Mouse (Mus musculus) thymus, adult 18-20 months (tissue): ENCODE measurements around the gene Fam20c.
A peak's percentile ranks its signal among the peaks of the same experiment; 100 is the strongest.

Source experiments
- DNase-seq, 2 experiments: peaks; one replicate each; pipeline ENCODE4 v3.0.0; 2022; ENCODE audit warnings: mixed read lengths in 2 of 2

Fam20c gene

DNA sequence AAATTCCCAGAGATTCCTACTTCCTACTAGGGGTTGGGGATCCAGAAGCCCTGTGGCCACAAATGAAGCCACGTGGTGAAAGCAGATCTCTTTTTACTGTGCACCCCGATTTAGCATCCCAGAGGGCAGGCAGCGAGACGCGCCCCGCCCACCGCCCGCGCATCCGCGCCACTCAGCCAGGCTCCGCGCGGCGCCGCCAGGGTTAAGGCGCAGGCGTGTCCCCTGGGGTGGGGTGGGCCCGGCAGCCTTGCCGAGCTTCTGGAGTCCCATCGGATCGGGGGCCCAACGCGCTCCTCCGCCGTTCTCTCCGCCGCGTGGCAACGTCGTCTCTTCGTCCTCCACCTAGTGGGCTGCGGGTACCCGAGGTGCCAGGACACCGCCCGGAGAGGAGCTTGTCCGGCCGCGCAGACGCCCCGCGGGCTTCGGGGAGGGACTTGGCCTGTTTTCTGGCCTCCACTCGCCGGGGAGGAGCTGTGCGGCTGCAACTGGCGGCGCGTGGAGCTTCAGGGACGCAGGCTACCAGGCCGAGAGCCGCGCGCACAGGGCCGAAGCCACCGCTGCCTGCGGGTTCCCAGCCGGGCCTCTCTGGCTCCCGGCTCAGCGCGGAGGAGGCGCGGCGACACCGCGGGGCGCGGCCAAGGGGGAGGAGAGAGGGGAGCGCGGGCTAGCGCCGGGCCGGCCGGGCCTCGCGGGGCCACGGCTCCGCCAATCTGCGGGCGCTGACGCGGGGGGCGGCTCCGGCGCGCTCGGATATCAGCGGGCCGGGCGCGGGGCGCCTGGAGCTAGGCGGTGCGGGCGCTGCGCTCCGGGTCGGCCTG is at the start of gene Fam20c:
Gene Fam20c (plus strand): TSS at position 212 of the 818 bp plus-strand sequence.
- DNase-seq = peak in 1 of 2 experiments; percentile 16

GRCm38 (mm10) chr5:138707367-138707766 is 46.9 kb upstream of the Fam20c start:
- no peak for DNase-seq

DNA sequence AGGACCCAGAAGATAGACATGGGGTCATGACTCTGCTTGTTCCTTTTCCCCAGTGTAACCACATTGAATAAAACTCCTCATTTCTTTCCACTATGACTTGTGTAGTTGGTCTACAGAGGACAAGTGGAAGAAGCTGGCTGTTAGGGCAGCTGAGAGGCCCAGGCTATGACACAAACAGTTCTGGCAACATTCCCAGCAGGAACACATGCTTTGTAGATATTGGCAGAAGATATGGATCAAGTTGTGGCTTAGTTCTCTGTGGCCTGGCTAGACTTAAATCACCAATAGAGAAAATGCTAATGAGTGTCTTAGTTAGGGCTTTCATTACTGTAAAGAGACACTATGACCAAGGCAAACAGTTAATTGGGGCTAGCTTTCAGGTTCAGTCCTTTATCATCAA is 45.7 kb upstream of the Fam20c start:
- DNase-seq = no peak

DNA sequence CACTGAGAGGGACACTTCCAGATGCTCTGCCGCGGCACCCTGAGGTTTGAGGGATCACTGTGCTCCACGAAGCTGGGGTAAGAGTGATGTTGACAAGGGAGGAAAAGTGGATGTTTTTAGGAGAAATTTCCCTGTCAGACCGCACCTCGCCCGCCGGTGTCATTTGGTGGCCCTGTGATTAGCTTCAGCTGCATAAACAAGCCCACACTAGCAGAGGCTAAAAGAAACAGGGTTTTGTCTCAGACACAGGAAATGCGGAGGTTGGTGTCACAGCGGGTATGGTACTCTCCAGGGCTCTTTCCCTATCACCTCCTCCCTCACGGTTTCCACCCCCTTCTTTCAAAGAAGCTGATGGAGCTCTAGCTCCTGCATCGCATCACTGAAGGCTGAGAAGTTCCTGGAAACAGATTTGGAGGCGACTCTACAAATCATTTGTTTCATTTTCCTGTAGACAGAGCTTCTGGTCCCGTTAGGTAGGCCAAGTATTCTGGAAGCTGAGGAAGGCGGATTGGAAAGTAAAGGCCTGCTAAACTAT is 38.7 kb upstream of the Fam20c start:
- no peak for DNase-seq

- DNase-seq = no peak
Observed at GRCm38 (mm10) chr5:138720329-138721190, 33.8 kb upstream of the Fam20c start.

- no peak for DNase-seq
Observed at GRCm38 (mm10) chr5:138724417-138724816, 29.9 kb upstream of the Fam20c start.

GRCm38 (mm10) chr5:138725151-138725550 is 29.2 kb upstream of the Fam20c start:
- DNase-seq = no peak

DNA sequence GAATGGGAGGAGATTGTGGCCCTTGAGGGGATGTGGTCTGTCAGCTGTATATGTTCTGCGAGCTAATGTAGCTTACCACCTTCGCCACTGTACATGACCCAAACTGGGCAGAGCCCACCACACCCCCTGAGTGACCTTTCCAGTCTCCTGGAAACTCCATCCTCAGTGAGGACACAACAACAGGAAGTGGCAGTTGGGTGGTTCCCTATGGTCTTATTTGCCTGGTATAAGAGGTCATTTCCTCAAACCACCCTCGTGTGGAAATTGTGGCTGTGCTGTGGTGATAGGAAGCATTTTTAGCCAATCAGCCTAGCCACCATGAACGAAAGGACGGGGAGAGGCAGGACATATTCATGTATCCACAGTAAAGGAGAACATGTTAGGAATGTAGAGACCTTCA is 23.5 kb upstream of the Fam20c start:
- no peak for DNase-seq

- DNase-seq = no peak
Observed at GRCm38 (mm10) chr5:138733317-138733899, 20.9 kb upstream of the Fam20c start.

DNA sequence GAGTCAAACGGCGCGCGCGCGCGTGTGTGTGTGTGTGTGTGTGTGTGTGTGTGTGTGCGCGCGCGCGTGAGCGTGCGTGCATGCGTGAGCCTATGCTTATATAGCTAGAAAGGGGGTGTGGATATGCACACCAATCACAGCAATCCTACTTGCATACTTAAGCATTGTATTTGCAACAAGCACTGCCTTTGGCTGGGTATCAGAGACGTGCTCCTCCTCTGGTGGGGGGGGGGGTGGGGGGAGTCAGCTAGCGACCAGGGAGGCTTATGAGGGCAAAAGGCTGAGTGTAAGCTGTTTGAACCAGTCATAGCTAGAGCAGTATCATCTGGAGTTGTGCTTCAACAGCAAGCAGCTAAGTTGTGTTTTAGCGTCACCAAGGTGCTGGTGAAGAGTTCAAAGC is 20.3 kb upstream of the Fam20c start:
- no peak for DNase-seq

DNA sequence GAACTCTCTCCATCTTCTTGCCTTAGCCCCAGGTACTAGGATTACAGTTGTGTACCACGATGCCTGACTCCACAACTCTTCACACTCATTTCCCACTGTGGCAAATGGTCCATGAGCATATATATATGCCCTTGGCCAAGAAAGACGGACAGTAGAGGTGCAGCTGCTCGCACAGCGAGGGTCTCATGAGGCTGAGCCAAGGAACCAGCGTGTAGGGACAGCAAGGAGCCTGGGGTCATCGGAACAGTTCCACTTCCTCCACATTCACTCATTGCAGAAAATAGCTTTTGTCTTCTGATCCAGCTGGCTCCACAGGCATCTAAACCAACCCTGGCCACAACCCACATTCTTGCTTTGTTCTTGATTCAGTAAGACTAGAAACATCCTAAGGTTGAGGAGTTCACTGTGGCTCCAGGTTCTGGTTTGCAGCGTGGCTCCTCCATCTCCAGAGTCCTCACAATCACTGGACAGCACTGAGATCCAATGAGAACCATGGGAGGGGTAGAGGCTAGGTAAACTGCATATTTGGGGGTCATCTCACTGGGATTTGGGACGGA is 19.0 kb upstream of the Fam20c start:
- no peak for DNase-seq

GRCm38 (mm10) chr5:138740150-138740549 is 14.2 kb upstream of the Fam20c start:
- DNase-seq = no peak

DNA sequence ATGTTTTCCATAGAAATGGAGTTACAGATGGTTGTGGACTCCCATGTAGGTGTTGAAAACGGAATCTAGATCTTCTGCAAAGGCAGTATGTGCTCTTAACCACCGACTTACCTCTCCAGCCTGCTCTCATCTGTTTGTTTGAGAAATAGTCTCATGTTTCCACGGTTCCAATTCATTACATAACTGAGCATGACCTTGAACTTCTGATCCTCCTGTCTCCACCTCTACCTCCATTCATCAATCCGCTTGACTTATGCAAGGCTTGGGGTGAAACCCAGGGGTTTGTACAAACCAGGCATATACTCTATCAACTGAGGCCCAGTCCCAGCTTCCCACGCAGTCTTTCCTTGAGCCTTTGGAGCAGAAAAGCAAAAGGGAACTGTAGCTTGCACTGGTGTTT is 12.8 kb upstream of the Fam20c start:
- no peak for DNase-seq

- DNase-seq = no peak
Observed at GRCm38 (mm10) chr5:138742281-138742680, 12.0 kb upstream of the Fam20c start.

GRCm38 (mm10) chr5:138743631-138744030 is 10.7 kb upstream of the Fam20c start:
- no peak for DNase-seq

GRCm38 (mm10) chr5:138745378-138746099 is 8.8 kb upstream of the Fam20c start:
- no peak for DNase-seq

- DNase-seq = no peak
Observed at GRCm38 (mm10) chr5:138753269-138753668, 1.0 kb upstream of the Fam20c start.

DNA sequence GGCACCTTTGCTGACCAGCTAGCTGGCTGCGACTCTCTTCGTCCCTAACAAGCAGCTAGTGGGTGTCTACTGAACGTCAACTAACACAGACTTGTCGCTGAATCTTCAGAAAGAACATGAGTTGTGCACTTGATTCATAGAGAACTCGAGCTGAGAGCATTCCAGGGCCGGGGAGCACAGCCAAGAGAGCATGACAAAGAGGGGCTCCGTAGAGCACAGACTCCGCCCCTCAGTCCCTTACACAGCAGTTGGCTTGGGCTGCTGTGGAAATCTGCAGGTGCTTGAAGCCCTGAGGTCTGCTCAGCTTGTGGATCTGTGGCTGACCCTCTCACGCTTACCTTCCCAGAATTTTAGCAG is 390 bp upstream of the Fam20c start:
- no peak for DNase-seq

DNA sequence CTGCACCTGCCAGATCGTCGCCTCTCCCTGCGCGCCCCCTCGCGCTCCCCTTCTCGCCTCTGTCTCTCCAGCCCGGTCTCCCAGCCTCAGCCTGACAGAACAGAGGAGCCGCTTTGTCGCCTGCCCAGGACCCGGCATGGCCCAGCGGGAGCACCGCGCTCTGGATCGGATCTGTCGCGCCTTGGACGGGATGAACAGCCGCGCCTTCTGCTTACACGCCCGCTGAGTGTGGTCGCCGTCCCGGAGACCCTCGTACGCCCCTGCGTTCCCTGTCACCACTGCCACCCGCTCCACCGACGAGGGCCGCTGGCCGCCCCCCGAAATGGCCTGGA is 773 bp downstream of the Fam20c start:
- no peak for DNase-seq

- DNase-seq = no peak
Observed at GRCm38 (mm10) chr5:138755453-138756301, 1.4 kb downstream of the Fam20c start.

DNA sequence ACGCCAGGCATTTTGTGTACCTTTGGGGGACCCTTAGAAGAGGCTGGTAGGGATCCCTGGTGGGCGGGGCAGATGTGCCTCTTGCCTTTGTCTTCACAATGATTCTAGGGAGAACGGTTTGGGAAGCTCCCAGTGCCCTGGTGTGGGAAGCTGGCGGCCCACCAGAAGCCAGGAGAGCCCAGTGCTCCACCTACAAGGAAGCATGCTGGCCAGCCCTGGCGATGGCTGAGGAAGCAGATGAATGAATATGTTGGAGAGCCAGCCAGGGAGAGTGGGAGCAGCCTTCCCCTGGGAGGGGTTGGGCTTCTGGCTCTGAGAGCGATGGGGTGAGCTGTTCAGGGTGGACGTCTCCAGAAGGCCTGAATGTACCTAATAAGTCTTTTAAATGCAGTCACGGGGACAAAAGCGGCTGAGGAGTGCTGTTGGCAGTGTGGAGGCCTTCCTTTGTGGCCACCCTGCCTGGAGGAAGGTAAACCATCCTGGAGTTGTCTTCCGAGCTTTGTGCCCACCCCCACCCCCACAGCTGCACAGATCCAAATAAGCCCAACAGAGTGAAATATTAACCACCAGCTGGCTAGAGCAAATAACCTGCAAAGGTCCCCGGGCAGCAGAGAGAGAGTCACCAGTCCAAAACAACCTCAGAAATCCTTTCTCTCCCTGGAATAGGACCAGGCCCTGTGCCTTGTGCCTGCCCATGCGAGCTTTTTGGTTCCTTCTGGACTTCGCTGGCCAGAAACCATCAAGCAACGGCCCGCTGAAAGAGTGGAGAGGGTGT is 2.2 kb downstream of the Fam20c start:
- peak in 1 of 2 experiments; percentile 3 for DNase-seq
